In the genomic region with DNA sequence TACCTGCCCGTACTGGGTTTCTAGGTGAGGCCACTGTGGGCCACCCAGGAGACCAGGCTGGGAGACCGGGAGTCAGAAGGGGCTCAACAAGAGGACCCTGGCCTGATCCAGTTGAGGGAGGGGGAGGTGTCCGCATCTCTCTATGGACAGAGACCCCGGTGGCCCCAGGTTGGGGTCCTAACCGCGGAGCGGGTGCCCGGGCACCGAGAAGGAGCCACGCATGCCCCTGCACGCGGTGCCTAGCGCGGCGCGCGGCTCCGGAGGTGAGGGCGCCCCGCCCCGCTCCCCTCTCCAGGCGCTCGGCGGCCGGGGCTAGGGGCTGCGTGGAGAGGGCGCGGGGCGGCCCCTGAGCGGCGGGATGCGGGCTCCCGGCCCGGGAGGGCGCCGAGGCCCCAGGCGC, we compare ENCODE assay signal across 9 mouse cellular contexts. TPM values are rescaled to one million over a fixed set of nuclear protein-coding genes. Genes with fewer than 3 reads are reported as not detected.
DNase-seq lines count a peak whose midpoint lies in the region; ATAC-seq lines count a peak whose summit lies in the region.
"Had no signal": no experiment of that assay in that cellular context is flagged by ENCODE, and none has a peak within 500 bp of the region (broad histone marks: within the 10 kb centered on the region; RNA-seq: fewer than 3 reads in every experiment).

A gene (plus strand): TSS at position 81 of the 400 bp plus-strand sequence.

- peak within 1 kb of the TSS; percentile 84 for H3K9ac ChIP-seq in forebrain, embryonic 13.5 days
- H3K9ac ChIP-seq in neural tube, embryonic 13.5 days, result peak within 1 kb of the TSS; percentile 82

- no peaks in the 10 kb centered on the region for H3K36me3 ChIP-seq in forebrain, embryonic 13.5 days (ENCODE audit: poor library complexity, severe bottlenecking)
- H3K36me3 ChIP-seq in neural tube, embryonic 13.5 days, result no peaks in the 10 kb centered on the region

- 2% methylated on average over 16 of the region's 37 CpGs for WGBS in forebrain, embryonic 13.5 days
- 4% methylated on average over 24 of the region's 37 CpGs for WGBS in neural tube, embryonic 13.5 days

- peak within 1 kb of the TSS; percentile 72 for H3K4me3 ChIP-seq in forebrain, embryonic 13.5 days
- peak within 1 kb of the TSS; percentile 62 for H3K4me3 ChIP-seq in neural tube, embryonic 13.5 days

- H3K4me1 ChIP-seq in forebrain, embryonic 13.5 days, result peaks cover 52% of the 10 kb centered on the region
- H3K4me1 ChIP-seq in neural tube, embryonic 13.5 days (replicated peaks), result peaks cover 13% of the 10 kb centered on the region

- H3K4me2 ChIP-seq in forebrain, embryonic 13.5 days, result peak within 1 kb of the TSS; percentile 82
- peak within 1 kb of the TSS; percentile 83 for H3K4me2 ChIP-seq in neural tube, embryonic 13.5 days

- no peaks in the 10 kb centered on the region for H3K9me3 ChIP-seq in forebrain, embryonic 13.5 days (replicated peaks)
- H3K9me3 ChIP-seq in neural tube, embryonic 13.5 days, result no peaks in the 10 kb centered on the region

- peak within 1 kb of the TSS; percentile 74 for H3K27ac ChIP-seq in forebrain, embryonic 13.5 days
- no peak within 1 kb of the TSS for H3K27ac ChIP-seq in neural tube, embryonic 13.5 days (replicated peaks)

- no peak for DNase-seq in left cerebral cortex, adult 18-20 months (ENCODE audit: low spot score in 2 of 2)
- no peak for DNase-seq in left cerebral cortex, adult 9 months (ENCODE audit: low spot score in 2 of 2)
- DNase-seq in left cerebral cortex, postnatal 10 days (ENCODE audit: extremely low spot score in 1 of 2, low spot score in 2 of 2), result peak in 1 of 2 experiments; percentile 45
- no peak for DNase-seq in right cerebral cortex, adult 2 months (ENCODE audit: low spot score in 2 of 2)
- no peak for DNase-seq in ovary, adult 18-20 months (ENCODE audit: low spot score)
- DNase-seq in urinary bladder, postnatal 14 days (ENCODE audit: low spot score), result no peak
- DNase-seq: heart, postnatal 4 days had no signal

- peak; percentile 50; the same call in 1 of the 2 replicates for ATAC-seq in forebrain, embryonic 13.5 days
- ATAC-seq in neural tube, embryonic 13.5 days (ENCODE audit: low read depth), result peak; percentile 50

- intact Hi-C loops in left cerebral cortex, postnatal 10 days (cut with DNase I), result no loop called here

- H3K27me3 ChIP-seq in forebrain, embryonic 13.5 days, result peaks cover 17% of the 10 kb centered on the region; the same call in 1 of the 2 replicates
- H3K27me3 ChIP-seq in neural tube, embryonic 13.5 days, result peaks cover 52% of the 10 kb centered on the region

RNA-seq across cellular contexts. Expression of the gene that starts here (rescaled TPM):
- total RNA-seq in left cerebral cortex, adult 18-20 months (2021), result 100 to 1,000 TPM; 206 to 213 TPM
- polyA plus RNA-seq in forebrain, embryonic 13.5 days (2015; fragmentation: Nextera tagmentation; extraction: Ambion mirVana), result 84.8 and 104 TPM in 2 replicates
- total RNA-seq in left cerebral cortex, postnatal 10 days (2021), result 100 to 1,000 TPM; 270 to 308 TPM
- polyA plus RNA-seq in neural tube, embryonic 13.5 days (2015; fragmentation: Nextera tagmentation; extraction: Ambion mirVana), result 13.3 and 16.7 TPM in 2 replicates
- total RNA-seq: heart, postnatal 4 days had no signal
